Mouse (Mus musculus) neural tube, embryonic 14.5 days (tissue): ENCODE data around the gene Brd7. TPM values are rescaled to one million over a fixed set of nuclear protein-coding genes. Genes with fewer than 3 reads are reported as not detected.

Experiments used
- ATAC-seq: fragments of 200-750 bp; cut with Nextera tagmentation; 2 replicates; pipeline ENCODE4 v1.8.0; 2017; ENCODE audit warnings: low read depth, mild to moderate bottlenecking, moderate TSS enrichment, moderate library complexity
- H3K27ac ChIP-seq: fragments of 300-500 bp; sonication (generic); 2 replicates; pipeline ENCODE4 v1.5.1; 2014; ENCODE audit warnings: low read depth, mild to moderate bottlenecking, control low read depth, low read length, moderate library complexity, mixed read lengths
- H3K27me3 ChIP-seq: fragments of 300-500 bp; sonication (generic); 2 replicates; pipeline ENCODE4 v1.6.1; 2014; ENCODE audit warnings: low read length; ENCODE audit not compliant: control insufficient read depth, insufficient read depth
- H3K36me3 ChIP-seq: fragments of 300-500 bp; sonication (generic); 2 replicates; pipeline ENCODE4 v1.6.1; 2014; ENCODE audit warnings: low read length, mixed read lengths; ENCODE audit not compliant: control insufficient read depth, insufficient read depth
- H3K4me1 ChIP-seq: fragments of 300-500 bp; sonication (generic); 2 replicates; pipeline ENCODE4 v1.6.1; 2014; ENCODE audit warnings: low read length; ENCODE audit not compliant: control insufficient read depth, insufficient read depth
- H3K4me2 ChIP-seq: fragments of 300-500 bp; sonication (generic); 2 replicates; pipeline ENCODE4 v1.6.1; 2014; ENCODE audit warnings: mild to moderate bottlenecking, low read depth, low read length, control low read depth
- H3K4me3 ChIP-seq: fragments of 300-500 bp; sonication (generic); 2 replicates; pipeline ENCODE4 v1.5.1; 2014; ENCODE audit warnings: low read depth, low read length, control low read depth, mixed read lengths
- H3K9ac ChIP-seq: fragments of 300-500 bp; sonication (generic); replicated peaks from 2 replicates; pipeline ENCODE4 v1.6.1; 2014; ENCODE audit warnings: low read depth, mild to moderate bottlenecking, control low read depth, low read length, mixed read lengths
- H3K9me3 ChIP-seq: fragments of 300-500 bp; sonication (generic); 2 replicates; pipeline ENCODE4 v1.6.1; 2016; ENCODE audit warnings: low read length; ENCODE audit not compliant: control insufficient read depth
- WGBS: fragments of 180-500 bp; shearing (Covaris S2); extraction: QIAGEN DNeasy Blood & Tissue Kit; methylation state at CpG from one replicate; pipeline ENCODE4 v1.1.7; 2014; 5-methylcytosine and 5-hydroxymethylcytosine counted together
- polyA plus RNA-seq: library from polyadenylated mRNA; unstranded; fragments of >200 nt; fragmentation: Nextera tagmentation; extraction: Ambion mirVana; gene quantifications from 2 replicates; pipeline ENCODE4 v1.2.1, GENCODE M21; 2014

Brd7 gene
- polyA plus RNA-seq, 1 experiment from 2014 or later: 66.1 TPM

GRCm38 (mm10) chr8:88334975-88335374 lies 27.0 kb downstream of the Brd7 start:
- H3K36me3 ChIP-seq: peaks cover 52% of the 10 kb centered on the region
- WGBS: 92% methylated on average over 3 of the region's 3 CpGs

GRCm38 (mm10) chr8:88334384-88334783 lies 27.6 kb downstream of the Brd7 start:
- peaks cover 46% of the 10 kb centered on the region for H3K36me3 ChIP-seq
- whole genome bisulfite sequencing: 93% methylated on average over 2 of the region's 2 CpGs

More at GRCm38 (mm10) chr8:88334975-88335374, 27.0 kb downstream of the Brd7 start:
- no peaks in the 10 kb centered on the region for H3K27me3 ChIP-seq
- no peaks in the 10 kb centered on the region for H3K4me1 ChIP-seq
- no peak overlapping the region for H3K9ac ChIP-seq
- H3K4me2 ChIP-seq: no peak overlapping the region
- H3K4me3 ChIP-seq: no peak overlapping the region
- no peak overlapping the region for H3K27ac ChIP-seq
- H3K9me3 ChIP-seq: no peaks in the 10 kb centered on the region
- no peak for ATAC-seq

GRCm38 (mm10) chr8:88330816-88331215 lies 31.2 kb downstream of the Brd7 start:
- H3K4me1 ChIP-seq: no peaks in the 10 kb centered on the region
- no peaks in the 10 kb centered on the region for H3K27me3 ChIP-seq
- H3K4me2 ChIP-seq: no peak overlapping the region
- H3K27ac ChIP-seq: no peak overlapping the region
- 97% methylated on average over 3 of the region's 3 CpGs for WGBS
- H3K9me3 ChIP-seq: no peaks in the 10 kb centered on the region
- no peak overlapping the region for H3K4me3 ChIP-seq
- no peak overlapping the region for H3K9ac ChIP-seq
- H3K36me3 ChIP-seq: peaks cover 43% of the 10 kb centered on the region
- ATAC-seq: no peak

More at GRCm38 (mm10) chr8:88334384-88334783, 27.6 kb downstream of the Brd7 start:
- Histone ChIP-seq H3K27ac (no peak overlapping the region), H3K9me3 (no peaks in the 10 kb centered on the region), H3K4me1 (no peaks in the 10 kb centered on the region), H3K4me2 (no peak overlapping the region), H3K9ac (no peak overlapping the region), H3K27me3 (no peaks in the 10 kb centered on the region), H3K4me3 (no peak overlapping the region)
- ATAC-seq: no peak

- Histone ChIP-seq H3K4me1 (no peaks in the 10 kb centered on the region), H3K36me3 (peaks cover 33% of the 10 kb centered on the region), H3K4me2 (no peak overlapping the region), H3K9ac (no peak overlapping the region), H3K4me3 (no peak overlapping the region), H3K9me3 (no peaks in the 10 kb centered on the region), H3K27me3 (no peaks in the 10 kb centered on the region), H3K27ac (no peak overlapping the region)
- no peak for ATAC-seq
- 80% methylated on average over 6 of the region's 6 CpGs for WGBS
Measured at GRCm38 (mm10) chr8:88328689-88329088, 33.3 kb downstream of the Brd7 start.

GRCm38 (mm10) chr8:88326328-88326727 lies 35.7 kb downstream of the Brd7 start:
- Histone ChIP-seq H3K4me3 (no peak overlapping the region), H3K27me3 (no peaks in the 10 kb centered on the region), H3K27ac (no peak overlapping the region), H3K4me2 (no peak overlapping the region), H3K9ac (no peak overlapping the region), H3K36me3 (peaks cover 24% of the 10 kb centered on the region; the same call in 1 of the 2 replicates), H3K4me1 (no peaks in the 10 kb centered on the region), H3K9me3 (no peaks in the 10 kb centered on the region)
- WGBS: 96% methylated on average over 12 of the region's 12 CpGs
- ATAC-seq: no peak

GRCm38 (mm10) chr8:88325795-88326194 lies 36.2 kb downstream of the Brd7 start:
- Histone ChIP-seq H3K9me3 (no peaks in the 10 kb centered on the region), H3K27ac (no peak overlapping the region), H3K9ac (no peak overlapping the region), H3K4me1 (no peaks in the 10 kb centered on the region), H3K36me3 (peaks cover 22% of the 10 kb centered on the region; the same call in 1 of the 2 replicates), H3K27me3 (no peaks in the 10 kb centered on the region), H3K4me3 (no peak overlapping the region), H3K4me2 (no peak overlapping the region)
- no peak for ATAC-seq
- 92% methylated on average over 5 of the region's 5 CpGs for WGBS

- H3K36me3 ChIP-seq: peaks cover 17% of the 10 kb centered on the region; the same call in 1 of the 2 replicates
- H3K4me2 ChIP-seq: no peak overlapping the region
- no peak overlapping the region for H3K27ac ChIP-seq
- no peaks in the 10 kb centered on the region for H3K9me3 ChIP-seq
- H3K4me3 ChIP-seq: no peak overlapping the region
- ATAC-seq: no peak
- 52% methylated on average over 5 of the region's 5 CpGs for WGBS
- H3K9ac ChIP-seq: no peak overlapping the region
- no peaks in the 10 kb centered on the region for H3K4me1 ChIP-seq
- H3K27me3 ChIP-seq: no peaks in the 10 kb centered on the region
Measured at GRCm38 (mm10) chr8:88325251-88325650, 36.7 kb downstream of the Brd7 start.

- H3K9ac ChIP-seq: no peak overlapping the region
- ATAC-seq: no peak
- H3K36me3 ChIP-seq: peaks cover 17% of the 10 kb centered on the region; the same call in 1 of the 2 replicates
- H3K4me2 ChIP-seq: no peak overlapping the region
- H3K4me3 ChIP-seq: no peak overlapping the region
- H3K27me3 ChIP-seq: no peaks in the 10 kb centered on the region
- 94% methylated on average over 11 of the region's 11 CpGs for WGBS
- H3K27ac ChIP-seq: no peak overlapping the region
- H3K9me3 ChIP-seq: no peaks in the 10 kb centered on the region
- no peaks in the 10 kb centered on the region for H3K4me1 ChIP-seq
Measured at GRCm38 (mm10) chr8:88324760-88325159, 37.2 kb downstream of the Brd7 start.

GRCm38 (mm10) chr8:88323523-88323922 lies 38.5 kb downstream of the Brd7 start:
- H3K36me3 ChIP-seq: peaks cover 13% of the 10 kb centered on the region; the same call in 1 of the 2 replicates
- H3K27ac ChIP-seq: no peak overlapping the region
- no peaks in the 10 kb centered on the region for H3K9me3 ChIP-seq
- H3K27me3 ChIP-seq: no peaks in the 10 kb centered on the region
- no peak overlapping the region for H3K4me3 ChIP-seq
- no peak overlapping the region for H3K9ac ChIP-seq
- no peak for ATAC-seq
- WGBS: 86% methylated on average over 5 of the region's 5 CpGs
- no peaks in the 10 kb centered on the region for H3K4me1 ChIP-seq
- H3K4me2 ChIP-seq: no peak overlapping the region
